Comparison of ENCODE assay signal across 22 mouse cellular contexts in genomic region chr2:147941319-147941718, GRCm38 (mm10).
DNase-seq lines count a peak whose midpoint lies in the region; ATAC-seq and TF ChIP-seq lines count a peak whose summit lies in the region.
"Had no signal": no experiment of that assay in that cellular context is flagged by ENCODE, and none has a peak within 500 bp of the region (broad histone marks: within the 10 kb centered on the region; RNA-seq: fewer than 3 reads in every experiment).

No protein-coding gene starts in this region.

- no peaks in the 10 kb centered on the region for H3K36me3 ChIP-seq in embryonic facial prominence, embryonic 11.5 days (replicated peaks; ENCODE audit: control insufficient read depth, insufficient read depth, low read depth, low read length)
- no peaks in the 10 kb centered on the region for H3K36me3 ChIP-seq in embryonic facial prominence, embryonic 10.5 days (replicated peaks)
- H3K36me3 ChIP-seq in kidney, embryonic 16.5 days (ENCODE audit: insufficient read depth, low read length) = no peaks in the 10 kb centered on the region
- no peaks in the 10 kb centered on the region for H3K36me3 ChIP-seq in midbrain, postnatal 0 days (ENCODE audit: insufficient read depth, low read length)
- no peaks in the 10 kb centered on the region for H3K36me3 ChIP-seq in midbrain, embryonic 15.5 days (replicated peaks)
- H3K36me3 ChIP-seq: embryonic facial prominence, embryonic 12.5 days; G1E; heart, embryonic 13.5 days; hindbrain, embryonic 12.5 days had no signal

- no peaks in the 10 kb centered on the region for H3K9me3 ChIP-seq in embryonic facial prominence, embryonic 11.5 days (replicated peaks; ENCODE audit: control insufficient read depth, low read length)
- no peaks in the 10 kb centered on the region for H3K9me3 ChIP-seq in embryonic facial prominence, embryonic 10.5 days
- peaks cover 5% of the 10 kb centered on the region; the same call in 1 of the 2 replicates for H3K9me3 ChIP-seq in kidney, embryonic 16.5 days (ENCODE audit: low read length)
- H3K9me3 ChIP-seq in midbrain, postnatal 0 days (ENCODE audit: low read length) = no peaks in the 10 kb centered on the region
- H3K9me3 ChIP-seq in midbrain, embryonic 15.5 days = no peaks in the 10 kb centered on the region
- H3K9me3 ChIP-seq: embryonic facial prominence, embryonic 12.5 days; forebrain, embryonic 13.5 days; heart, embryonic 13.5 days had no signal

- no peak for TF ChIP-seq CTCF in midbrain, postnatal 0 days (IDR thresholded peaks at IDR 0.05)

- H3K4me3 ChIP-seq in embryonic facial prominence, embryonic 11.5 days (ENCODE audit: low read depth, low read length) = no peak overlapping the region
- no peak overlapping the region for H3K4me3 ChIP-seq in embryonic facial prominence, embryonic 10.5 days
- no peak overlapping the region for H3K4me3 ChIP-seq in kidney, embryonic 16.5 days (ENCODE audit: low read length)
- H3K4me3 ChIP-seq in midbrain, postnatal 0 days (ENCODE audit: low read depth, low read length) = no peak overlapping the region
- H3K4me3 ChIP-seq in midbrain, embryonic 15.5 days = no peak overlapping the region
- H3K4me3 ChIP-seq: embryonic facial prominence, embryonic 12.5 days; forebrain, embryonic 13.5 days; gastrocnemius, adult 2 months; heart, embryonic 13.5 days; hindbrain, embryonic 12.5 days had no signal

- no peak overlapping the region for H3K9ac ChIP-seq in embryonic facial prominence, embryonic 11.5 days (replicated peaks; ENCODE audit: low read length)
- H3K9ac ChIP-seq in kidney, embryonic 16.5 days (replicated peaks; ENCODE audit: low read length) = no peak overlapping the region
- H3K9ac ChIP-seq in midbrain, postnatal 0 days (replicated peaks; ENCODE audit: low read length, poor library complexity, severe bottlenecking) = no peak overlapping the region
- no peak overlapping the region for H3K9ac ChIP-seq in midbrain, embryonic 15.5 days
- H3K9ac ChIP-seq: embryonic facial prominence, embryonic 12.5 days; forebrain, embryonic 13.5 days; forebrain, postnatal 0 days; heart, embryonic 13.5 days; hindbrain, embryonic 12.5 days had no signal

- peak; percentile 8 for DNase-seq in embryonic facial prominence, embryonic 11.5 days (ENCODE audit: low spot score)
- DNase-seq in embryonic facial prominence, embryonic 10.5 days (ENCODE audit: low spot score) = no peak
- DNase-seq in kidney, postnatal 10 days = no peak
- DNase-seq in midbrain, postnatal 0 days (ENCODE audit: low spot score) = peak; percentile 1
- no peak for DNase-seq in thymus, postnatal 36 days
- DNase-seq: adrenal gland, adult 8-10 months; adrenal gland, postnatal 36 days; B cell, adult 2 months; cerebellum, adult 2 months; cerebellum, postnatal 10 days; forebrain, postnatal 0 days; gastrocnemius, adult 2 months; gastrocnemius, postnatal 25 days; heart, postnatal 4 days had no signal

- H3K27me3 ChIP-seq in embryonic facial prominence, embryonic 11.5 days (ENCODE audit: control insufficient read depth, insufficient read depth, low read length) = no peaks in the 10 kb centered on the region
- H3K27me3 ChIP-seq in embryonic facial prominence, embryonic 10.5 days (replicated peaks; ENCODE audit: low read depth, poor library complexity, severe bottlenecking) = no peaks in the 10 kb centered on the region
- no peaks in the 10 kb centered on the region for H3K27me3 ChIP-seq in kidney, embryonic 16.5 days (ENCODE audit: insufficient read depth, low read length)
- H3K27me3 ChIP-seq in midbrain, postnatal 0 days (ENCODE audit: insufficient read depth, low read length) = no peaks in the 10 kb centered on the region
- H3K27me3 ChIP-seq in midbrain, embryonic 15.5 days (replicated peaks) = no peaks in the 10 kb centered on the region
- H3K27me3 ChIP-seq: embryonic facial prominence, embryonic 12.5 days; forebrain, embryonic 13.5 days; heart, embryonic 13.5 days; hindbrain, embryonic 12.5 days had no signal

- no peaks in the 10 kb centered on the region for H3K4me1 ChIP-seq in embryonic facial prominence, embryonic 11.5 days (ENCODE audit: control insufficient read depth, insufficient read depth, low read length)
- peaks cover 8% of the 10 kb centered on the region; the same call in 1 of the 2 replicates for H3K4me1 ChIP-seq in embryonic facial prominence, embryonic 10.5 days
- H3K4me1 ChIP-seq in kidney, embryonic 16.5 days (ENCODE audit: insufficient read depth, low read length) = peaks cover 6% of the 10 kb centered on the region
- no peaks in the 10 kb centered on the region for H3K4me1 ChIP-seq in midbrain, postnatal 0 days (ENCODE audit: insufficient read depth, low read length)
- H3K4me1 ChIP-seq in midbrain, embryonic 15.5 days = no peaks in the 10 kb centered on the region
- H3K4me1 ChIP-seq: embryonic facial prominence, embryonic 12.5 days; forebrain, embryonic 13.5 days; heart, embryonic 13.5 days; hindbrain, embryonic 12.5 days had no signal

- ATAC-seq in embryonic facial prominence, embryonic 11.5 days (replicated peaks; ENCODE audit: insufficient number of reproducible peaks, low FRiP score, low TSS enrichment, low read depth) = no peak
- ATAC-seq in kidney, embryonic 16.5 days (ENCODE audit: low FRiP score, low TSS enrichment) = peak; percentile 51; the same call in 1 of the 2 replicates
- ATAC-seq in midbrain, postnatal 0 days (ENCODE audit: low FRiP score) = no peak
- ATAC-seq in midbrain, embryonic 15.5 days (replicated peaks) = no peak
- ATAC-seq: CD4-positive, CD25-positive, alpha-beta regulatory T cell, adult 4 months; forebrain, embryonic 13.5 days; forebrain, postnatal 0 days had no signal

- WGBS in embryonic facial prominence, embryonic 11.5 days = 13% methylated on average over 4 of the region's 4 CpGs
- WGBS in embryonic facial prominence, embryonic 10.5 days = 16% methylated on average over 4 of the region's 4 CpGs
- WGBS in kidney, embryonic 16.5 days = 9% methylated on average over 4 of the region's 4 CpGs
- 24% methylated on average over 4 of the region's 4 CpGs for WGBS in midbrain, postnatal 0 days
- WGBS in midbrain, embryonic 15.5 days = 25% methylated on average over 4 of the region's 4 CpGs

- no peak overlapping the region for H3K4me2 ChIP-seq in embryonic facial prominence, embryonic 11.5 days (ENCODE audit: low read depth, low read length)
- H3K4me2 ChIP-seq in kidney, embryonic 16.5 days (replicated peaks; ENCODE audit: low read depth, low read length) = no peak overlapping the region
- no peak overlapping the region for H3K4me2 ChIP-seq in midbrain, postnatal 0 days (ENCODE audit: low read depth, low read length, poor library complexity, severe bottlenecking)
- H3K4me2 ChIP-seq in midbrain, embryonic 15.5 days = no peak overlapping the region
- H3K4me2 ChIP-seq: embryonic facial prominence, embryonic 12.5 days; forebrain, embryonic 13.5 days; heart, embryonic 13.5 days; hindbrain, embryonic 12.5 days had no signal

- H3K27ac ChIP-seq in embryonic facial prominence, embryonic 11.5 days (replicated peaks; ENCODE audit: low read depth, low read length) = no peak overlapping the region
- H3K27ac ChIP-seq in embryonic facial prominence, embryonic 10.5 days (replicated peaks) = no peak overlapping the region
- no peak overlapping the region for H3K27ac ChIP-seq in kidney, embryonic 16.5 days (ENCODE audit: low read length)
- H3K27ac ChIP-seq in midbrain, postnatal 0 days (ENCODE audit: low read depth, low read length) = no peak overlapping the region
- no peak overlapping the region for H3K27ac ChIP-seq in midbrain, embryonic 15.5 days
- H3K27ac ChIP-seq: embryonic facial prominence, embryonic 12.5 days; forebrain, embryonic 13.5 days; gastrocnemius, adult 2 months; heart, embryonic 13.5 days; hindbrain, embryonic 12.5 days had no signal

Comparison
In these comparisons a context has a peak if more than half of its experiments do, and no peak if none do; other contexts are left out.
1. DNase-seq: peak in embryonic facial prominence, embryonic 11.5 days (single experiment) and midbrain, postnatal 0 days (single experiment); none in embryonic facial prominence, embryonic 10.5 days (single experiment), kidney, postnatal 10 days (single experiment) and thymus, postnatal 36 days (0 of 2).